Mouse (Mus musculus) frontal cortex, adult 2 months (tissue): ENCODE data around the gene Mical2. TPM values are rescaled to one million over a fixed set of nuclear protein-coding genes. Genes with fewer than 3 reads are reported as not detected.

Source experiments
- DNase-seq, 2 experiments: peaks; one replicate each; pipeline ENCODE4 v3.0.0; 2022; ENCODE audit warnings: low spot score in 1 of 2; ENCODE audit errors: extremely low spot score in 1 of 2
- polyA plus RNA-seq: library from polyadenylated mRNA; depleted of rRNA; stranded (reverse); fragments of >200 nt; gene quantifications from 2 replicates; pipeline ENCODE4 v1.2.3, GENCODE M21; 2012; rRNA removed

The Mical2 gene
- polyA plus RNA-seq, 1 experiment = 229 TPM

DNA sequence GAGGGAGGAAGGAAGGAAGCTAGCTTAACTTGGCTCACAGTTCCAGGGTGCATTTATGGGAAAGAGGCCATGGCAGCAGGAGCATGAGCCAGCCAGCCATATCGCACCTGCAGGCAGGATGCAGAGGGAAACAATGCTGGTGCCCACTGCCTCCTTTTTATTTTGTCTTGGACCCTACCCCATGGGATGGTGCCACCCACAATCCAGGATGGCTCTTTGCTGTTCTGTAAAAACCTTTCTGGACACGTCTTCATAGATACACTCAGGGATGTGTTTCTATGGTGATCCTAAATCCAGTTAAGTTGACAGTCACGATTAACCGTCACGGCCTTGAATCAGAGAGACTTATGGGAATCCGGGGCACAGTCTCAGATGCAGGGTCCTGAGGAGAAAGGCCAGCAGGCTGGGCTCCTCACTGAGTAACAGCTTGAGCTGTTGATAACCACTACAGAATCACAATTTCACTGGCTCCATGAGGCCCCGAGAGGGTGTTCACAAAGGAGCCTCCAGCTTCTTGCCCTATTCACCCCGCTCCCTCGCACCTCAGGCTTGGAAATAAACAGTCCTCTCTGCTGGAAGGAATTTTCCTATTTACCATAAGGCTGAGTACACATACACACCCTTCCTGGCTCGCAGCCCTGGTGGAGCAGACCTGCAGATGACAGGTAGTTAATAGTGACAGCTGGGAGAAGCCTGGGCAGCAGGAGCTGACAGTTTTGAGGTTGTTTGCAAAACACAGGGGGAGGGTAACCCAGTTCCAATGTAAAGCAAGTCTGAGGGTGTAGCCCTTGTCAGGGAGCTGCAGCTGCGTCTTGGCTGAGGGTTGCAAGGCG is 218.7 kb downstream of the Mical2 start:
- DNase-seq = no peak

DNA sequence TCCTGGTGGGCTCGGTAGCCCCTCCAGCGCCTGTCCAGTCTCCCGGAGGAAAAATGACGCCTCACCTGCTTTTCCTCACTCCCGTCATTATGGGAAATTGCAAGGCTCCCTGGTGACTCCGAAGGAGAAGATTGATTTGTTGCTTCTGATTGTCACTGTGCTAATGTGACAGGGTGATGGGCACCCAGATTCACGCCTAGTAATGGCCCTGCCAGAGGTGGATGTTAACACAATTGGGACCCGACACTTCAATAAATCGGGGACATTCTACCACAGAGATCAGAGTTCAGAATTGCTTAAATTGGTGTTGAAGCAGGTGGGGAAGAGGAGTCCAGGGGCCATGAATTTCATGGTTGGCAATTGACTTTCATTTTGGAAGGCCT is 219.3 kb downstream of the Mical2 start:
- DNase-seq = no peak

DNA sequence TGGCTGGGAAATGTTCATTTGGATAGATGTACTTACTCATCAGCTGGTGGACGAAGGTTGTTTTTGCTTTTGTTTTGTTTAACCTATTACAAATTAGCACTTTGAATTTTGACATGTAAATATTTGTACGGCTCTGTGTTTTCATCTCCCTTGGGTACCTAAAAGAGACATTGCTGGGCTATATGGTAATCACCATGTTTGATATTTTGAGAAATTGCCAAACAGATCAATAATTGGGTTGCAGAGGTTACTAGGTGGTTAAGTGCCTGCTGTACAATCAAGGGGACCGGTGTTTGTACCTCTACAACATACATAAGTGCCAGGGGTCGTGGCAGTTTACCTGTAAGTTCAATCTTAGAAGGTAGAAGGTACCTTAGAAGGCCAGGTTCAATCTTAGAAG is 220.8 kb downstream of the Mical2 start:
- no peak for DNase-seq

DNA sequence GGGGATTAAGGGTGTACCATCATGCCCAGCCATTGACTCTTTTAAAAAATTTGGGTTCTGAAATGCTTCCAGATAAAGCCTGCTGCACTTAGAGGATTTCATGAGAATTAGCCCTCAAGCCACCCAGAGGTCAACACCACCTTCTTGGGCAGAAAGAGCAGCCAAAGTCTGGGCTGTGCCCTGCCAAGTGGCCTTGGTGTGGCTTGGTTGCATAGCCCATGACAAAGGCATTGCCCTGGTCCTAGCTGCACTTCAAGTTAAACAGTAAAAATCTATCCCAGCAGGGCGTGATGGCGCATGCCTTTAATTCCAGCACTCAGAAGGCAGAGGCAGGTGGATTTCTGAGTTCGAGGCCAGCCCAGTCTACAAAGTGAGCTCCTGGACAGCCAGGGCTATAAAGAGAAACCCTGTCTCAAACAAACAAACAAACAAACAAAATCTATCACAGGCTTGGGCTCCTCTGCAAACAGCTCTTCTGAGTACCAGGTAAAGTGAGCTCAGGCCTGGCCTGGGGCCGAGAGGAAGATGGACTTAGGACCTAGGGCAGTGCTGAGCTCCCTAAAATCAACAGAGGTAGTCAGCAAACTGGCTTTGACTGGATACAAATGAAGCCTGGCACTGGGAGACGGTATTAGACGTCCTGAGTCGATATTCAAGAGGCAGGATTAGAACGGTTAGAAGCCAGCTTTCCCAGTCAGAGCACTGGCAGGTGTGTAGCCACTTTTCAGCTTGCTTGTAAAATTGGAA is 224.5 kb downstream of the Mical2 start:
- DNase-seq = no peak

DNA sequence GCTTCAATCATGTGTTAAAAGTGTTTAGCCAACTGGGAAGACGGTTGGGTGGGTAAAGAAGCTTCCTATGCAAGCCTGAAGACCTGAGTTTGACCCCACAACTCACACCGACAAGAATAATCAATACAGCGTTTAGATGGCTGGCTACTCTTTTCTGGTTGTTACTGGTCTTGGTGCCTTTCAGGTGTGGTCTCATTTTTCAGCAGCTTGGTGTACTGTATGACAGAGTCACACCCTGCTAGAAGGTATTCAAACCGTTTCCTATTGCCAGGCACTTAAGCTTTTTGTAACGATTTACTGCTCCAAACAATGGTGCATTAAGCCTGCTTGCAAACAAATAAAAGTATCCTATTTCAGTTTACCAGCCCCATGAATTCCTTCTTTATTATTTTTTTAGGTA is 226.8 kb downstream of the Mical2 start:
- no peak for DNase-seq

DNA sequence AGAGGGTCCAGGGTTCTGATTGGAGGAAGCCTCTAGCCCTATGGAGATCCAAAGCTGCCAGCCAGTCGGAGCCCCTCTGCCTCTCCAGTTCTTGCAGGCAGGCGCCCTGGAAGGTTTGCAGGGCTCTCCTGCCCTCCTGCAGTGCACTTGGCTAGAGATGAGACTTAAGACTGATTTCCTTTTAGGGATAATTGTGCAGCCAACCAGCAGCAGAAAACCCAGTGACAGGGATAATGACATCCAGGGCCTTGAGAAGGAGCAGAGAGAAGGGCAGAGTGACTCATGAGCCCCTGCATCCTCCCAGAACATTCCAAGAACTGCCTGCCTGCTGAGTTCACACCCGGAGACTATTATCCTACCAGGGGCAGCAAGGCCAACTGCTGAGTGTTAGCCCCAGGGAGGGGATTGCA is 228.2 kb downstream of the Mical2 start:
- no peak for DNase-seq

DNA sequence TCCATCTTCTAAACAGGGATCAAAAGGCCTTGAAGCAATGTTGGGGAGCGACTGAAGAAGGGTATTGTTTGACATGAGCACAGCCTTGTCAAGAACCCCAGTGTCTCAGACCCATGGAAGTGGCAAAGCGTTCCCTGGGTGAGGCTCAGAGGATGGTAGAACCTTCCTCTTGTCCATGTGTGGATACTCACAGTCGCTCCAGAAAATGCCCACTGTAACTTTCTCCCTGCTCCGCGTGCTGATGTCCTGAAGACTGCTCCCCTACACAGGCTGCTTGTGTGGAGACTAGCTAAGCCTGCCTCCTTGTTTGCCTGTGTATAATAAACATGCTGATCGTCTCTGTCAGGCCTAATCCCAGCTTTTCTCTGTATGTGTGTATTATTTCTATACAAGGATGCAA is 228.7 kb downstream of the Mical2 start:
- no peak for DNase-seq

DNA sequence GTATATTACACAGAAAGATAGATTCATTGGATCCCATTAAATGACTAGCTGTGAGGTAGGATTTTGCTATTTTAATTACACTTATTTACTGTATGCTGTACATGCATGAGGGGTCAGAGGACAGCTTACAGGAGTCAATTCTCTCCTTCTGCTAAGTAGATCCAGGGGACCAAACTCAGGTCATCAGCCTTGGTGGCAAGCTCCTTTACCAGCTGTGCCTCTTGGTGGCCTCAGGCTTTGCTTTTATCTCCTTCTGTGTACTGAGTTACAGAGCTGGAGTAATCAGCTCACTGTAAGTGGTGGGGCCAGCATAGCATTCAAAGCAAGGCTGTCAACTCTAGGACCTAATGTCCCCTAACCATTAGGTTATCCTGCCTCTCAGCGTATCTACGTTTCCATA is 229.3 kb downstream of the Mical2 start:
- no peak for DNase-seq

DNA sequence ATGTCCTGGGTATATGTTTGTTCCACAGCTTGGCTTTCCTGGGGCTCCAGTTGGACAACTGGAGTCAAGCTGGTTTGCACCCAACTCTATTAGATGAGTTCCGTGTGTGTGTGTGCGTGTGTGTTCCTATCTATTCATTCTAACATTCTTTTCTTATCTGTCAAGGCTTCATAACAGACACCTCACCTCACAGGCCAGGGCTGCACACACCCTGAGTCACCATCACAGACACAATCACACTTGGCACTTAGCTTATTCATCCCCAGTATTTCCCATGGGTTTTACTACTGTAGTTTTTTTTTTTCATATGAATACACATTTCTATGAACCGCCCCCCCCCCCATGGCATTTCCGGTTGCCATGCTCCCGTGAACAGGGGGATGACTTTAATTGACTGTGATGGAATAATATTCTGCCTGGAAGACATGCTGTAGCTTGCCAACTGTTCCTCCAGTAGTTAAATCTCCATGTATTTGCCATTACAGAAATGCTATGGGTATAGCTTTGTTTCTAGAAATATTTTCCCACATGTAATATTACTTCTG is 230.0 kb downstream of the Mical2 start:
- no peak for DNase-seq

DNA sequence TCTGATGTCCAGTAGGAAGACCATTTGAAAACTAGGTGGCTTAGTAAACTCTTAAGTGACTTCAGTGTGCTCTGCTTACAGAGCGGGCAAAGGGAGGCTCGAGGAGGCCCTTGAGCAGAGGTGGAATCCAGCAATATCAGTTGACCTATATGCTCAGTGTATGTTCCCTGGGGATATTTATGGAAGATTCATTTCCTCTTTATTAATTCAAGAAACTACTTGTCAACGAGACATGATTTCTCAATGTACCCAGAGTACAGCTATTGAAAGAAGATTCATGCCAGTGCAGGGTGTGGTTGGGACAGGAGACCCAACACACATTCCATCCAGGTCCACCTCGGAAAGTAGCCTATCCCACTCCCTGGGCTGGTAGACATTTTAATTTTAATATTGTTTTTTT is 231.7 kb downstream of the Mical2 start:
- no peak for DNase-seq

DNA sequence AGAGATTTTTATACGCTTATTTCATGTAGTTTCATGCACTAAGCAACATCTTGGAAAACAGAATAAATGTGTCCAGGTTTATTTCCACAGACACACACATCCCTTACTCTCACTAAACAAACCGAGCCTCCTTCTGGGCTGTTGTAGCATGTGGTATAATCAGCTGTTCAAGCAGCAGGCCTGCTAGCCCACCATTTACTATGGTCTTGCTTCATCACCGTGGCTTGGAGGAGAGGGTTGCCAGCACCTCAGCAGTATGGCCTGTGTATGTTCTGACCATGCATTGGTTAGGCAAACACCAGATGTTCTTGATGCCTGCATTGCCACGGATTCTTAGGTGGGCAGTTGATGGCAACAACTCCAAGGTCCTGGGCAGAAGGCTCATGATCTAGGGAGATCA is 232.3 kb downstream of the Mical2 start:
- no peak for DNase-seq

DNA sequence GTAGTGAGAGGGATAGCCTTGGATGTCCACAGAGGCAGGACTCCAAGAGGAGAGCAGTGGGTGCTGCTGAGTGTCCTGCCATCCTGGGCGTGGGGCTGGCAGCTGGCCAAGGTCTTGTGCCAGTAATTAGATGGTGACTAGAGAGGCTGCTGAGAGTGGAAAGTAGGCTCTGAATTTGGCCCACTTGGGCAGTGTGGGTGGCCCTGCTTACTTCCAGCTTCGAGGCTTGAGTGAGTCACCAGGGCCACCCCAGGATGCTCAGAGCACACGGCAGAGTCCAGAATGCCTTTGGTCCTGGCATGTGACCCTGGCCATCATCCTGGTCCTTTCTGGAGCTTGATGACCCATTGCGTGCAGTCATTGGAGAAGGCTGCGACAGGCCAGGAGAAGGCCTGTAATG is 232.8 kb downstream of the Mical2 start:
- DNase-seq = peak in 1 of 2 experiments; percentile 32

Other genes starting within 250 kb of the Mical2 start
- gene Usp47, start 202.4 kb upstream of the Mical2 start, polyA plus RNA-seq = 36.1 and 40.0 TPM in 2 replicates
- gene Dkk3, start 66.8 kb upstream of the Mical2 start, polyA plus RNA-seq = 95.3 and 106 TPM in 2 replicates
- gene Parva, start 201.6 kb downstream of the Mical2 start, polyA plus RNA-seq = 40.7 and 43.7 TPM in 2 replicates